Mouse (Mus musculus): ENCODE measurements around the gene Nrxn1. TPM values are rescaled to one million over a fixed set of nuclear protein-coding genes. Genes with fewer than 3 reads are reported as not detected.

Nrxn1 gene
- polyA plus RNA-seq, 1 experiment from 2014 or later = 1.9 TPM

- WGBS = 17% methylated on average over 5 of the region's 5 CpGs
- Histone ChIP-seq H3K4me2 (replicated peaks; ENCODE audit: low read depth) (no peak overlapping the region), H3K9ac (ENCODE audit: low read length) (no peak overlapping the region), H3K4me1 (replicated peaks; ENCODE audit: control insufficient read depth, insufficient read depth) (no peaks in the 10 kb centered on the region), H3K27me3 (ENCODE audit: control insufficient read depth, insufficient read depth, low read length) (no peaks in the 10 kb centered on the region), H3K36me3 (ENCODE audit: control insufficient read depth, insufficient read depth, low read length) (no peaks in the 10 kb centered on the region), H3K27ac (replicated peaks) (no peak overlapping the region), H3K4me3 (ENCODE audit: low read depth, low read length) (no peak overlapping the region), H3K9me3 (ENCODE audit: control insufficient read depth, low read length) (no peaks in the 10 kb centered on the region)
- no peak for ATAC-seq (ENCODE audit: low FRiP score, low TSS enrichment)
- no peak for DNase-seq (ENCODE audit: low spot score)
- TF ChIP-seq CTCF (IDR thresholded peaks at IDR 0.05; ENCODE audit: low read depth) (no peak), EP300 (optimal IDR thresholded peaks at IDR 0.05) (no peak)
Observed at GRCm38 (mm10) chr17:90382496-90383443, 710.1 kb downstream of the Nrxn1 start.

- H3K4me3 ChIP-seq (ENCODE audit: low read depth, low read length) = no peak overlapping the region
- H3K27me3 ChIP-seq (ENCODE audit: control insufficient read depth, insufficient read depth, low read length) = no peaks in the 10 kb centered on the region
- H3K4me1 ChIP-seq (replicated peaks; ENCODE audit: control insufficient read depth, insufficient read depth) = no peaks in the 10 kb centered on the region
- no peak overlapping the region for H3K27ac ChIP-seq (replicated peaks)
- no peak overlapping the region for H3K4me2 ChIP-seq (replicated peaks; ENCODE audit: low read depth)
- no peaks in the 10 kb centered on the region for H3K36me3 ChIP-seq (ENCODE audit: control insufficient read depth, insufficient read depth, low read length)
- ATAC-seq (ENCODE audit: low FRiP score, low TSS enrichment) (no peak), DNase-seq (ENCODE audit: low spot score) (no peak)
- no peak overlapping the region for H3K9ac ChIP-seq (ENCODE audit: low read length)
- no peaks in the 10 kb centered on the region for H3K9me3 ChIP-seq (ENCODE audit: control insufficient read depth, low read length)
- 70% methylated on average over 2 of the region's 2 CpGs for WGBS
- TF ChIP-seq EP300 (optimal IDR thresholded peaks at IDR 0.05) (no peak), CTCF (IDR thresholded peaks at IDR 0.05; ENCODE audit: low read depth) (no peak)
Observed at GRCm38 (mm10) chr17:90376533-90376932, 716.3 kb downstream of the Nrxn1 start.

GRCm38 (mm10) chr17:90362169-90362568 lies 730.7 kb downstream of the Nrxn1 start:
- DNase-seq (ENCODE audit: low spot score) (no peak), ATAC-seq (ENCODE audit: low FRiP score, low TSS enrichment) (no peak)
- H3K9me3 ChIP-seq (ENCODE audit: control insufficient read depth, low read length) = no peaks in the 10 kb centered on the region
- TF ChIP-seq EP300 (optimal IDR thresholded peaks at IDR 0.05) = no peak
- no peak for TF ChIP-seq CTCF (IDR thresholded peaks at IDR 0.05; ENCODE audit: low read depth)
- no peak overlapping the region for H3K4me3 ChIP-seq (ENCODE audit: low read depth, low read length)
- H3K36me3 ChIP-seq (ENCODE audit: control insufficient read depth, insufficient read depth, low read length) = no peaks in the 10 kb centered on the region
- H3K27me3 ChIP-seq (ENCODE audit: control insufficient read depth, insufficient read depth, low read length) = no peaks in the 10 kb centered on the region
- no peaks in the 10 kb centered on the region for H3K4me1 ChIP-seq (replicated peaks; ENCODE audit: control insufficient read depth, insufficient read depth)
- 82% methylated on average over 4 of the region's 4 CpGs for WGBS
- no peak overlapping the region for H3K27ac ChIP-seq (replicated peaks)
- H3K4me2 ChIP-seq (replicated peaks; ENCODE audit: low read depth) = no peak overlapping the region
- H3K9ac ChIP-seq (ENCODE audit: low read length) = no peak overlapping the region

- H3K36me3 ChIP-seq (ENCODE audit: control insufficient read depth, insufficient read depth, low read length) = no peaks in the 10 kb centered on the region
- no peak for ATAC-seq (ENCODE audit: low FRiP score, low TSS enrichment)
- no peaks in the 10 kb centered on the region for H3K4me1 ChIP-seq (replicated peaks; ENCODE audit: control insufficient read depth, insufficient read depth)
- no peaks in the 10 kb centered on the region for H3K27me3 ChIP-seq (ENCODE audit: control insufficient read depth, insufficient read depth, low read length)
- H3K27ac ChIP-seq (replicated peaks) = no peak overlapping the region
- WGBS = 55% methylated on average over 5 of the region's 5 CpGs
- no peak overlapping the region for H3K4me3 ChIP-seq (ENCODE audit: low read depth, low read length)
- H3K4me2 ChIP-seq (replicated peaks; ENCODE audit: low read depth) = no peak overlapping the region
- TF ChIP-seq CTCF (IDR thresholded peaks at IDR 0.05; ENCODE audit: low read depth) = no peak
- TF ChIP-seq EP300 (optimal IDR thresholded peaks at IDR 0.05) = no peak
- H3K9me3 ChIP-seq (ENCODE audit: control insufficient read depth, low read length) = no peaks in the 10 kb centered on the region
- no peak overlapping the region for H3K9ac ChIP-seq (ENCODE audit: low read length)
- DNase-seq (ENCODE audit: low spot score) = no peak
Observed at GRCm38 (mm10) chr17:90349385-90350095, 743.3 kb downstream of the Nrxn1 start.

GRCm38 (mm10) chr17:90346735-90347475 lies 746.0 kb downstream of the Nrxn1 start:
- Histone ChIP-seq H3K4me2 (replicated peaks; ENCODE audit: low read depth) (no peak overlapping the region), H3K36me3 (ENCODE audit: control insufficient read depth, insufficient read depth, low read length) (no peaks in the 10 kb centered on the region), H3K9ac (ENCODE audit: low read length) (no peak overlapping the region), H3K27ac (replicated peaks) (no peak overlapping the region), H3K27me3 (ENCODE audit: control insufficient read depth, insufficient read depth, low read length) (no peaks in the 10 kb centered on the region), H3K4me1 (replicated peaks; ENCODE audit: control insufficient read depth, insufficient read depth) (no peaks in the 10 kb centered on the region), H3K4me3 (ENCODE audit: low read depth, low read length) (no peak overlapping the region), H3K9me3 (ENCODE audit: control insufficient read depth, low read length) (no peaks in the 10 kb centered on the region)
- ATAC-seq (ENCODE audit: low FRiP score, low TSS enrichment) (no peak), DNase-seq (ENCODE audit: low spot score) (no peak)
- 41% methylated on average over 3 of the region's 3 CpGs for WGBS
- TF ChIP-seq CTCF (IDR thresholded peaks at IDR 0.05; ENCODE audit: low read depth) = no peak
